Mouse (Mus musculus): ENCODE results near the gene Rhof.

Gene Rhof

DNA sequence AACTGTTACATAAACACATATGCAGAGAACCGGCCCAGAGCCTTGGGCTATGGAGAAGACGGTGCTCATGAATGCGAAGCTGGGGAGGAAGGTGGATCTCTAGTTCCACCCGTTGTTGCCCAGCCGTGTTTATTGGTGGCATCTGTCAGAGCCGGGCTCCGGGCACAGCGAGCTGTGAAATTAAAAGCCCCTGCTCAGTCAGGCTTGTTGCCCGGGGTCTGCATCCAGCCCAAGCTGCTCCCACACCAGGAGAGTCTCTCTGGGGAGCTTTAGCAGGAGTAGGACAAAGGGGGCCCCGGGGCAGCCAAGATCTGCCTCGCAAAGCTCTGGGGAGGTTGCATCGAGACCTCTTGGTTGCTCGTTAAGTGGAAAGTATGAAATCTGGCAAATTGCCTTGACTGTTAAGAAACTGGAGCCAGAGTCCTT, 22.2 kb downstream of the Rhof start:
- DNase-seq (ENCODE audit: low spot score): no peak

DNA sequence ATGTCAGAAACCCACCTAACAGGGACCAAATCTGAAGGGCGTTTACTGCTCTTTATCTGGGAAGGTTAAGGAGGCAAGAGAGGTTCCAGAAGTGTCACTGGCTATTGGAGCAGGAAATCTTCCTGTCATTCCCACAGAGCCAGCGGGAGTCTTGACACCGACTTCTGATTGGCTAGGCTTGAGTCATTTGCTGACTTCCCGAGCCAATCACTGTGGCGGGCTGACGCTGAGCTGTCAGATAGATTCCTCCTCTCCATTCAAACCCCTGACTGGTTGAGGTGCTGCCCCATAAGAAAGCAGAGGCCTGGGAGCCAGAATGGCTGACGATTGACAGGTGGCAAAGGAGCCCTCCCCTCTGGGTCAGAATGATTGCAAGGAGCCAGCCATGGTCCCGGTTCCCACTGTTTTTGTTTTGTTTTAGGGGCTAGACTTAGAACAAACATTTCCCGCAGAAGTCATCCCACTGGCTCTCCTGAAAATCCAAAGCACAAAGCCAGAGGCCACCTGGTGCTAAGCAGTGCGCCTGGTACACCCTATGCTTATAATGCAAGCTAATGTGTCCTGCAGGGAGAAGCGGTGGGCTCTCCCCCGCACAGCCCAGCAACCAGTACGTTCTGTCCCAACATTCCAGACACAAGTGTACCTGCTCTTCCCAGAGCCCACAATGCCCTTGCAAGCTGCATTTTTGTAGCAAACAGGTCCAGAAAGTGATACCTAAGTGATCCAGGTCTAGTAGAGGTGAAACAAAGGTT, 22.9 kb downstream of the Rhof start:
- DNase-seq (ENCODE audit: low spot score): peak; percentile 79

DNA sequence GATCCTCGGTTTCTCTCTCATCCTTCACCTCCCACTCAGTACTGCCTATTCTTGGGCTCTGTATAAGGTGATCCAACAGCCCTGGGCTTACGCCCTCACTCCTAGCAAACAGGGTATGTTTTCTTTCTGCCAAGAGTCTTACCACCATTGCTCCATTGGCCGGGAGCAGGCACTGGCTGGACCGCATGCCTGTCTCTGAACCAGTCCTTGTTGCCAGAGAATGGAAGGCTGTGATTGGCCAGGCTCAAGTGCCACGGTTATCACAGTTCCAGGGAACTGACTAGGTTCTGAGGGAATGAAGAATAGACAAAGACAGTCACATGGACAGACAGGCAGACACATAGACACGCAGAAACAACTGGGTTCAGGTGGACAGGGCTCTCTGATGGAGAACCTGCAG, 27.7 kb downstream of the Rhof start:
- DNase-seq (ENCODE audit: low spot score): no peak

DNA sequence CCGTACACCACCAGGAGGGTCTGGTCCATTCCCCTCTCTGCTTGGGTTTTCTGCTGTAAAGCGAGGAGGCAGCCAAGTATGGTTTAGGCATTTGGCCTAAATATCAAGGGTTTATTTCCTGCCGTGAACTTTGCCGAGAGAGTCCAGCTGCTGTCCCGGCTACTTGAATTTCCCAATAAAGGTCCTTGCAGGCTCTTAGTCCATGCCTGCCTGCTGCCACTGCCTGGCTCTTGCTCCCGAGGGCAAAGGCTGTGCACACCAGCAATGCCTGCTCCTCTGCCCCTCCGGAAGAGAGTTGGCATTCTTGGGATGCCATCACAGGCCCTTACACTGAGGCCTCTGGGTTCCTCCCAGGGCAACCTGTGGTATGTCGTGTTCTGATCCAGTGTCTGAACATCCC, 28.9 kb downstream of the Rhof start:
- DNase-seq (ENCODE audit: low spot score): no peak

DNA sequence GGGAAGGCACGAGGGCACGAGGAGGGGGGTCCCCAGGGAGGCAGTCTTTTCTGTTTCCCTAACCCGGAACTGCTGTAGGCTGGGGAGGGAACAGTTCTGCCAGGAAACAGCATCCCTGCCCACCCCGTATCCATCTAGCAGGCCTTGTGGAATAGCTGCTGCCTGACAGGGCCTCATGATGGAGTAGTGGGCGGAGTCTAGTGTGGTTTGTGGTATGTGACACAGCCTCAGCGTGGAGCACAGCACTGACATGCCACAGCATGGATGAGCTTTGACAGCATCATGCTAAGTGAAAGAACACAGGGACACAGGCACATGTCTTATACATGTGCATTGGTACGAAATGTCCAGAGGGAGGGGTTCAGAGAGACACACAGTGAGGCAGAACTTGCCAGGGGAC, 30.1 kb downstream of the Rhof start:
- DNase-seq (ENCODE audit: low spot score): peak; percentile 48

DNA sequence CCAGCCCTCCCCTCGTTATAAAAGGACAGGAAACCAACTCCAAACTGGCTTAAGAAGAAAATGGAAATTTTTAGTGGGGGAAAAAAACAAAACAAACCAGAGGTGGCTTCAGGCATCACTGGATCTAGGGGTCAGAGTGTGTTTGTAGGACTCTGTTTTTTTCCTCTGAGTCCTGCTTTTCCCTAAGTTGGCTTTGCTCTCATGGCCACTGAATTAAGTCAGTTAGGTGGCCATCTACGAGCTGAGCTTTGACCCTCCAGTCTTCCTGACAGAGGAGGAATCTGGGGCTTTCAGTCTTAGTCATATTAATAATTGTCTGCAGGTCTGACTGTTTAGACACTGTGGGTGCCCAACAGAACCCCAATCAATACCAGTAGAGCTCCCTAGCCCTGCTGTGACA, 34.0 kb downstream of the Rhof start:
- DNase-seq (ENCODE audit: low spot score): no peak

DNA sequence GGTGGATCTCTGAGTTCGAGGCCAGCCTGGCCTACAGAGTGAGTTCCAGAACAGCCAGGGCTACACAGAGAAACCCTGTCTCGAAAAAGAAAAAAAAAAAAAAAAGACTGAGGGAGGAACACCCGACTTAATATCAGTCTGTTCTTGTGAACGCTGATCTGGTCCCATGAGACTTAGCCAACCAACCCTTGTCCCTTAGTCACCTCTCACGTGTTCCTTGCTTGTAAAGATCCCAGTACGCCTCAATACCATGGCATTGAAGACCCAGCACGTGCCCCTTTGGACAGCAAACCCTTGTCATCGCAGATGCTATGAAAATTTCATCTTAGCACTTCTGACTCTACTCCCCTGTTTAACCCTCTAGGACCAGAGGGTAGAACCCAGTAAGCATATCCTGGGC, 36.2 kb downstream of the Rhof start:
- DNase-seq (ENCODE audit: low spot score): no peak

DNA sequence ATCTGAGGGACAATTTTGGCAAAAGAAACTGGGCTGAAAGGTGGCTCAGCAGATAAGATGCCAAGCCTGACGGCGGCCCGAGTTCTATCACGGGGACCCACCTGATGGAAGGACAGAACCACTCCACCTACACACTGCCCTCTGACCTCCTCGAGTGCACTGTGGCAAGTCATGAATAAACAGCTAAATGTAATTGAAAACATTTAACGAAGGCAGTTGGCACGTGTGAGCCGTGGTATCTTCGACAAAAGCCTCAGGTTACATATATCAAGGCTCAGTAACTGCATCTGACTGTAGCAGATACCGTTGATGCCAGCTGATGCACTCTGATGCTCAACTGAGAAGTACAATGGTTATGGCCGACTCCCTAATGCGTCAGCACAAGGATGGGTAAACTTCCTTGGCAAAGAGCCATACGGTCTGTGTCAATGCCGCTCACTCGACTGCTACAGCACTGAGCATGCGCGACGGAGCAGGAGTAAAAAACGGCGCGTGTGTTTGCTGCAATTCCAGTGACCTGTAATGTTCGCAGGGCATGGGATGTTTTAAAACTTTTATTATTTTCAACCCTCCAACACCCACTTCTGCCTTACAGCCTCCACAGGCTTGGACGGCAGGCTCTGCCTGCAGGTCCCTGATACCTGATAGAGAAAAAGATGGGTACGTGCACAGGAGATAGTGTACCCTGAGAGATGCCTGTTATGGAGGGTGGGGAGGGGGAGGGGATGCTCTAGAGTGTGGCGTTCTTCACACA, 38.1 kb downstream of the Rhof start:
- no peak for DNase-seq (ENCODE audit: low spot score)

DNA sequence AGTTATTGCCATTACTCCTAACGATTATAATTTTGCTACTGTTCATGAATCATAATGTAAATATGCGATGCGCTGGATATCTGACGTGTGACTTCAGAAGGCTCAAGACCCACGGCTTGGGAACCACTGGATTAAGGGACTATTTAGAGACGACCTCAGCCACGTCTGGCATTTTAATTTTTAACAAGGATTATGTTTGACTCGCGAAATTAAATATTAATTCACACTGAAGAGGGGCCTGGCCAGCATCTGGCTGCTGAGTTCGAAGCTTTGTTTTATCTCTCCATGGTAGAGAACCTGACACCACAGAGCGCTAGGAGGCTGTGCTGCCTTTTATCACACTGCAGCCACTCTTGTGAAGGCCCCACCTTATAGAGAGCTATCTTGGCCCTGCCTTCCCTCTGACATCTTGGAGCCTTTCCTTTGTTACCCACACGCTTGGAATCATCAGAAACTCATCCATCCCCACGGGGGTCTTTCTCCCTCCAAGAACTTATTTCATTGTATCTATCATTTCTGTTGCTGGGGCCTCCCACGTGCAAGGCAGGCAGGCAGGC, 39.3 kb downstream of the Rhof start:
- no peak for DNase-seq (ENCODE audit: low spot score)

DNA sequence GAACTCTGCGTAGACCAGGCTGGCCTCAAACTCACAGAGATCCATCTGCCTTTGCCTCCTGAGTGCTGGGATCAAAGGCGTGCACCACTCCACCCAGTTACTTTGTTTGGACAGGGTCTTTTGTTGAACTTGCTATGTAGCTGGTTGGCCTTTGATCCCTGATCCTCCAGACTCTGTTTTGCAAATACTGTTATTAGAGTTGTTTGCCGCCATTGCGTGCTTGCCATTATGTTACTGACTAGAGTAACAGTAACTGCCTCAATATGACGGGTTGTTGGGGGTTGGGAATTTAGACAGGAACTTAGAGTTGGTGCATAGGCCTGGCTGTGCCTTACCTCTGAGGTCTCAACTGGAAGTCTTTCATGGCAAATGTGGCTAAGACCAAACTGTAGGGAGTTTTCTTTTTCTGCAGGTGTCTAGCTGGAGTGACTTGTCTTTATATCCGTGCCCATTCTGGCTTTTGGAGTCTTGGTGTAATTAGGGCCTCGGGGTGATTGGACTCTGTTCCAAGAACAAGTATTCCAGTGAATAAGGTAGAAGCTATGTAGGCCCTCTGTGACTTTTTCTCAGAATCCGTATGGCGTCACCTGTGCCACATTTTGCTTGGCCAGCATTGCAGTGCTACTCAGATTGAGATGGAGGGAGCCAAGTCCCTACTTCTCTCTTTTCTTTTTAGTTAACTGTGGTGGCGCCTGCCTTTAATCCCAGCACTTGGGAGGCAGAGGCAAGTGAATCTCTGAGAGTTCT, 41.8 kb downstream of the Rhof start:
- DNase-seq (ENCODE audit: low spot score): no peak

DNA sequence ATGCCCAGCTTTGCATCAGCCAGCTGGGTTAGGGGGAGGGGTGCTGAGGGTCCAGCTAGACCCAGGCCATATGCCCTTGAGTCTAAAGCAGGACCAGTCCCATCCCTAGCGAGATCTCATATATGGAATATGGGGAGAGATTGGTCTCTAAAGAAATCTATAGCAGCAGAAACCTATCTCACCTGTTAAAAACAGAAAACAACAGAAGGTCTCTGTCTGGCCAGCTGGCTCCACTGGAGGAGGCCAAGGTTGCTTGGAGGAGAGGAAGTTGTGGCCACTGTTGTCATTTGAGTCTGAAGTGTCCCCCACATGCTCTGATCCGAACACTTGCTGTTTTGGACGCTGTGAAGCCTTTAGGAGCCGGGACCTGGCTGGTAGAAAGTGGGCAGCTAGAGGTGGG, 43.7 kb downstream of the Rhof start:
- DNase-seq (ENCODE audit: low spot score): no peak

DNA sequence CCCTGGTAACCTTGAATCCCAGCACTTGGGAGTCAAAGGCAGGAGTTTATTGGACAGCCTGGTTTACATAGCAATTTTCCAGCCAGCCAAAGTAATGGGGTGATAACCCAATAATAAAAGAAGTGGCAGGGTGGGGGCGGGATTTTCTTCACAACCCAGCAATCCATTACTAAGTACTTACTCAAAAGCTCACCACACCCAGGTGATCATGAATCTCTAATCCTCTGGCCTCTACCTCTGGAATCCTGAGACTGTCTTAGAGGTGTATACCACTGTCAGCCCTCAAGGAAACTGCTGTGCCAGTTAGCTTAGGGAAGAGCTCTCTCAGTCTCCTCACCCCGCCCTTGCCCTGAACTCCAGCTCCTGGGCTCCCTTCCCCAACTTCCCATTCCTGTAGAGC, 46.0 kb downstream of the Rhof start:
- no peak for DNase-seq (ENCODE audit: low spot score)

DNA sequence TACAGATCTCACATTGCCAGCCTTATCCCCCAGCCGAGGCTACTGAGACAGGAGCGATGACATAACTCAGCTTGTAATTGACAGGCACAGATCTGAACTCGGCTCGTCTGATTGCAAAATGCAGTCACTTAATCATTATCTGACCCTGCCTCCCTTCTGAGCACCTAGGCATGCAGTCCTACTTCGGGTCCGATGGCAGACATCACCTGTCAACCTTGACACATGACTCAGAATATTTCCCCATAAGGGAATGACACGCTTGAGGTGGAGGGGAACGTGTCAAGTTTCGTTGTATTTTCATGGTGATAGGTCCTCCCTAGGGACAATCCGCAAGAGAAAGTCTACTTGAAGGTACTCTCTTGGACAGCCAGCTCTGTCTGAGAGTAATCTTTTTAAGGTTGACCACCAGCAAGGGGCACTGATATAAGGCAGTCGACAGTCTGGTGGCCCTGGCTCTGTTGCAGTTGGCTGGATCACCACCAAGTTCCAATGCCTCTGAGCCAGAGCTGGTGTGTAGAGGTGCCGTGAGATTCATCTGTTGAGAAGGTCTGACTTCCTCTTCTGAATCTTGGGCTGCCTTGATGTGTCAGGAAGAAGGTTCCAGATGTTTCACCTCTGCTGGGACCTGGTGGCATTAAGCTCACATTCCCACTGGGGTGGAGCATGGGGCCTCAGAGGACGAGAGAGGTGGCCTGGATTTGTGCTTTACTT, 49.0 kb downstream of the Rhof start:
- DNase-seq (ENCODE audit: low spot score): no peak

DNA sequence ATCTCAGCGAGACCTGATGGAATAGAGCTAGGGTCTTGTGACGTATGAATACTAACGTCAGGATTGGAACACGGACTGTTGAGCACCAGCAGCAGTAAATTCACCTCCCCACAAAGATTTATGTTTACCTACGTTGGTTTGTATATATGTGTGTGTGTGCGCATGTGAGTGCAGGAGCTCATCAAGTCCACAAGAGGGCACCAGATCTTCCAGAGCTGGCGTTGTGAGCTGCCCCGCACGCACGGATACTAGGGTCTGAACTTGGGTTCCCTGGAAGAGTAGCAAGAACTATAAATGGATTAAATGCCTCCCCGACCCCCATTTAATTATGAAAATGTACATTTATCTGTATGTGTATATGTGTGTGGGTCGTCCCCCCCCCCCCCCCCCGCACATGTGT, 52.0 kb downstream of the Rhof start:
- no peak for DNase-seq (ENCODE audit: low spot score)

DNA sequence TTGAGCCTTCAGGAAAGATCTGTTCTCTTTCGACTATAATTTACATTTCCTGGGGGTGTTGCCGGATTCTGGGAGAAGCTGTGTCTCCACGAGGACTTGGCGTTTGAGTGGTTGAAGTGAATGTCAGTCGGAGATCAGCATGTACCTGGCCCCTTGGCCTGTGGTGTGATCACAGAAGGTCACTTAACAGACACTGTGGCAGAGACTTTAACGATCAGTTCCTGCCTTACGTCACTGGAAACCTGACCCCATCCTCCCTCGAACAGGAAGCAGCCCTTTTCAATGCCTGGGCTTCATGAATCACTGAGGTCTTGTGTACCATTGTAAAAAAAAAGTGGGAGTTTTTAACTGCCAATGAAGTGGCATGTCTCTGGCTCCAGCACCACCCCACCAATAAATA, 52.5 kb downstream of the Rhof start:
- DNase-seq (ENCODE audit: low spot score): peak; percentile 53

DNA sequence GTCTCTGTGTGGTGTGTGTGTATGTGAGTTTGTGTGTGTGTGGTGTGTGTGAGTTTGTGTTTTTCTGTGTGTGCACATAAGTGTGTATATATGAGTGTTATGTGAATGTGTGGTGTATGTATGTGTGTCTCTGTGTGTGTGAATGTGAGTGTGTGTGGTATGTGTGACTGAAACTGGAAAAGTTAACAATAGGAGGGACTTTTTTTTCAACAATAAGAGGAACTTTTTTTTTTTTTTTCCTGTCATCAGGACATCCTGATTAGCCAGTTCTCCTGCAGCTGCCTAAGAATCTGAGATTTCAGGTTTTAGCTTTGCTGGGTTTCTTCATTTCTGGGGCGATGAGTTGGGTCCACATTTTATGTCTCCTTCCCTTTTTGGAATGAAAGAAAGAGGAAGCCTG, 52.9 kb downstream of the Rhof start:
- no peak for DNase-seq (ENCODE audit: low spot score)

DNA sequence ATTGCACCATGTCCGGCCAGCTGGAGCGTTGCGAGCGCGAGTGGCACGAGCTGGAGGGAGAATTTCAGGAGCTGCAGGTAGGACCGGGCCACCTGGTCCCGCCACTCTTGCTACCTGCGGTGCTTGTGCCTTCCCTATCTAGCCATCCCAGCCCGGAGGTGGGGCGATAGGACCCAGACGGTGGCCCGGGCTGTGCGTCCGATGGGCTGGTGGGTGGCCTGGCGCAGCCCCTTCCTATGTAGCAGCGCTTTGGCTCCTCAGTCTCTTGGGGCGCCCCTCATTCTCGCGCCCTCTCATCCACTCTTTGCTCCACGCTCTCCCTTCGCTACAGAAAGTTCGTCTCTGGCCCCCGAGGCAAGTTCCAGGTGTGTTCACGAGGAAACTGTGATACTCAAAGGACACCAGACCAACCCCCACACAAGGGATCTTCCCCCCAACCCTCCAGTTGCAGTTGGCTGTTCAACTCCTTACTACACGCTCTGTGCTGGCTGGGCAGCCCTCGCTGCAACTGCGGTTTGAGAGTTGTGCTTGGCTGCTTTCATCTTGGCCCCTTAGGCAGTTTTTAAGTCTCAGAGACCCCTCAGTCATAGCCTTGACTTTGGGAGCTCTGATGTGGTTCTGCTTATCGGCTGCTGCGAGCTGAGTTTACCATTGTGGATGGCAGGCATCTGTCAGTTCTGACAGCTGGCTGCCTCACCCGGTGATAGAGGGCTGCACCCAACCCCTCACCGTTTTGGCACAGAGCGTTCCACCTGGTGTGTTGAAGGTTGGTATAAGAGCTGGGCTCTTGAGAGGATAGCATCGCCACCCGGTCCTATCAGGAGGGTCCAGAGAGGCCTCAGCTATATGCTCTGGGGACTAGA, 55.8 kb downstream of the Rhof start:
- peak; percentile 72 for DNase-seq (ENCODE audit: low spot score)

DNA sequence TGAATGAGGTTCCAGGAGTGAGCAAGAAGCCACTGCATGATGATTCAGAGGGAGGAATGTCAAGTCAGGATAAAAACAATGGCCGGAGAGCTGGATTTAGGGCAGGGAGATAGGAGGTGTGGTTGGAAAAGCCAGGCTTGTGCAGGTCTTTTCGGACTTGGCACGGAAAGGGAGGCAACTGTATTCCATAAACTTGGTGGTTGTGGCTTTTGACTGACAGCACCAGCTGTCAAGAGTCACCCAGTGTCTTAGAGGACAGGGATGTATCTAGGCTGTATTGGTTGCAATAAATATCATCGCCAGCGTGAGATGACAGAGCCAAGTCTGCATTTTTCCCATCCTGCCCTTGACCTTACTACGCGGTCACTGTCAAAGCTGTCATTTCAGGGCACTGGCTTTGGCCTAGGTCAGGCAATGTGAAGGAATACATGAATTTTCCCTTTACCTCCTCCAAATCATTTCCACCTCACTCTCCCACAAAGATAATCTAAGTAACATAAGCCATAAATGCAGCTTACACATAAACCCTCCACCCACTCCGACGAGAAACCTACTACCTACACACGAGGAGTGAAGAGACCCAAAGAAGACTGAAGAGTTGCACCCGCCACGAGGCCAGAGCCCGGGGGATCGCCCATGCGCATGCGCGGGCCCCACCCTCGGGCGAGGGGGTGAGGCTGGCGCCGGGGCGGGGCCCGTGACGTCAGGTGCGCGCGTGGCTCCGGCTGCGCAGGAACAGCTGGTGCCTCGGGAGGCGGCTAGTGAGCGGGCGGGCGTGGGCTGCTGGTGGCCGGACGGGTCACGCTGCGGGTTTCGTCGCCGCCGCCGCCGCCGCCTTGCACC, 56.7 kb downstream of the Rhof start:
- DNase-seq (ENCODE audit: low spot score): peak; percentile 93

DNA sequence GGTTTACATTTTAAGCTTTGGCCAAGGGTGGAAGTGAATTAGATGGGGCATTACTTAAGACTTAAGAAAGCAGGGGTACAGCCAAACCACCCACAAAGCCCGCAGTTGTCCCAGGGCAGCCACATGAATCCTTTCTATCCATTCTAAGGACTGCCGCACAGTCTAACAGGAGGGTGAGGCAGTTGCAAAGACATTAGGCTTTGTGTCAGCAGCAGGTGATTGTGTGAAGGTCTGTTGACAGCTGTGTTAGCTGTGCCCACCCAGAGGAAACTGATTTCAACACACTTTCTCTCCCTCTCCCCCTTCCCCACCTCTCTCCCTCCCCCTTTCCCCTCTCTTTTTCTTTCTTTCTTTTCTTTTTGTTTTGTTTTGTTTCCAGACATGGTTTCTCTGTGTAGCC, 63.8 kb downstream of the Rhof start:
- DNase-seq (ENCODE audit: low spot score): no peak

DNA sequence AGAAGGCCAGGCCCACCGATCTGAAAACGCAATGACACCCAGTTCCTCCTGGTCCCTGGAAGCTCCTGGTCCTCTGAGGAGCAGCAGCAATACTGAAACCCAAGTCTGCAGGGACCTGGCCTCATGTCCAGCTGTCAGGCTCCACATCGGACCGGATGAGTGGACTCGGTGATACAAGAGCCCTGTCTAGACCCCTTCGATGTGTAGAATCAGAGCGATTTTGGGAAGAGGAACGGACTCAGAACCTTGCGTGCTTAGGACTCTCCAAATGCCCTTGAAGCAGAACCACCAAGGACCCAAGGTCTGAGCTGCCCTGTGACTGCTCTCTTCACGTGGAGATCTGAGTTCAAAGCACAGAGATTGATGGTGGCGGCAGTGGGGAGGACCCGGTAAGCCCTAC, 64.4 kb downstream of the Rhof start, which contains the start of gene Tmem120b:
Tmem120b (plus strand) TSS at position 301 of the 400 bp plus-strand sequence.
- DNase-seq (ENCODE audit: low spot score): no peak

Data from embryo, embryonic 10 days (tissue).